Mouse (Mus musculus): Measurements from ENCODE around the gene Pdrg1.

The Pdrg1 gene

GRCm38 (mm10) chr2:153014758-153015593 is at the start of gene Pdrg1:
TSS of gene Pdrg1 (minus strand) at chr2:153015427.
- DNase-seq: peak; percentile 94 to 97

GRCm38 (mm10) chr2:153064190-153064970 is 49.2 kb upstream of the Pdrg1 start:
- no peak for DNase-seq

- no peak for DNase-seq
Observed at GRCm38 (mm10) chr2:153063394-153063793, 48.2 kb upstream of the Pdrg1 start.

GRCm38 (mm10) chr2:153060216-153060615 is 45.0 kb upstream of the Pdrg1 start:
- no peak for DNase-seq

- no peak for DNase-seq
Observed at GRCm38 (mm10) chr2:153058365-153058764, 43.1 kb upstream of the Pdrg1 start.

GRCm38 (mm10) chr2:153055270-153055920 is 40.2 kb upstream of the Pdrg1 start:
- DNase-seq: no peak

GRCm38 (mm10) chr2:153053896-153054295 is 38.7 kb upstream of the Pdrg1 start:
- DNase-seq: no peak

- peak in 1 of 2 experiments; percentile 64 for DNase-seq
Observed at GRCm38 (mm10) chr2:153052700-153053351, 37.6 kb upstream of the Pdrg1 start.

GRCm38 (mm10) chr2:153051537-153051936 is 36.3 kb upstream of the Pdrg1 start:
- DNase-seq: no peak

- no peak for DNase-seq
Observed at GRCm38 (mm10) chr2:153051095-153051494, 35.9 kb upstream of the Pdrg1 start.

- DNase-seq: no peak
Observed at GRCm38 (mm10) chr2:153049997-153050358, 34.8 kb upstream of the Pdrg1 start.

GRCm38 (mm10) chr2:153049288-153049996 is 34.2 kb upstream of the Pdrg1 start:
- no peak for DNase-seq

GRCm38 (mm10) chr2:153047828-153048465 is 32.7 kb upstream of the Pdrg1 start:
- DNase-seq: peak; percentile 27 to 76

- no peak for DNase-seq
Observed at GRCm38 (mm10) chr2:153045884-153046299, 30.7 kb upstream of the Pdrg1 start.

- DNase-seq: no peak
Observed at GRCm38 (mm10) chr2:153043886-153044285, 28.7 kb upstream of the Pdrg1 start.

- DNase-seq: no peak
Observed at GRCm38 (mm10) chr2:153036690-153037089, 21.5 kb upstream of the Pdrg1 start.

GRCm38 (mm10) chr2:153033545-153034230 is 18.5 kb upstream of the Pdrg1 start:
- no peak for DNase-seq

- no peak for DNase-seq
Observed at GRCm38 (mm10) chr2:153032973-153033372, 17.7 kb upstream of the Pdrg1 start.

GRCm38 (mm10) chr2:153032083-153032842 is 17.0 kb upstream of the Pdrg1 start:
- DNase-seq: peak; percentile 61 to 86

Measured in kidney, postnatal 36 days (tissue).